Mouse (Mus musculus) mature B cell (primary cell): ENCODE data around the gene Oprl1.

ENCODE experiments used
- in situ Hi-C: fragments of 300-500 bp; cut with MboI; formaldehyde crosslinking; loops from 2 replicates; pipeline ENCODE4 v1.14.3; 2019

Oprl1 gene

DNA sequence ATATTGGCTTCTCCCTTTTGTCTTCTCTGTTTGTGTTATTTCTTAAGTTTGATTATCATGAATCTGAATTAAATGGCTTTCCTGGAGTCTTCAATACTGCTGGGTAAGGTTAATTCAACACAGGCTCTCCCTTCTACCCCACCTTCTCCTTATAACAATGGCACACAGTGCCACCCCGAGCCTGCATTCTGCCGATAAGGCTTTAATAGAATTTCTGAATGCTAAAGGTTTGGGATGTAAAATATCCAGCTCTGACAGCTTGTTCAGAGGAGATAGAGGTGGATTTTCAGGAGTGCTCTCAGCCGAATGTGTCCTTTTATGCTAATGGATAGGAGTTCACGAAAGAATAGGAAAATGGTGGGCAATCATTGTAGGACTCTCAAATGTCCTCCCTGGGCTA, 50.4 kb downstream of the Oprl1 start:
- in situ Hi-C loops, result no loop called here

DNA sequence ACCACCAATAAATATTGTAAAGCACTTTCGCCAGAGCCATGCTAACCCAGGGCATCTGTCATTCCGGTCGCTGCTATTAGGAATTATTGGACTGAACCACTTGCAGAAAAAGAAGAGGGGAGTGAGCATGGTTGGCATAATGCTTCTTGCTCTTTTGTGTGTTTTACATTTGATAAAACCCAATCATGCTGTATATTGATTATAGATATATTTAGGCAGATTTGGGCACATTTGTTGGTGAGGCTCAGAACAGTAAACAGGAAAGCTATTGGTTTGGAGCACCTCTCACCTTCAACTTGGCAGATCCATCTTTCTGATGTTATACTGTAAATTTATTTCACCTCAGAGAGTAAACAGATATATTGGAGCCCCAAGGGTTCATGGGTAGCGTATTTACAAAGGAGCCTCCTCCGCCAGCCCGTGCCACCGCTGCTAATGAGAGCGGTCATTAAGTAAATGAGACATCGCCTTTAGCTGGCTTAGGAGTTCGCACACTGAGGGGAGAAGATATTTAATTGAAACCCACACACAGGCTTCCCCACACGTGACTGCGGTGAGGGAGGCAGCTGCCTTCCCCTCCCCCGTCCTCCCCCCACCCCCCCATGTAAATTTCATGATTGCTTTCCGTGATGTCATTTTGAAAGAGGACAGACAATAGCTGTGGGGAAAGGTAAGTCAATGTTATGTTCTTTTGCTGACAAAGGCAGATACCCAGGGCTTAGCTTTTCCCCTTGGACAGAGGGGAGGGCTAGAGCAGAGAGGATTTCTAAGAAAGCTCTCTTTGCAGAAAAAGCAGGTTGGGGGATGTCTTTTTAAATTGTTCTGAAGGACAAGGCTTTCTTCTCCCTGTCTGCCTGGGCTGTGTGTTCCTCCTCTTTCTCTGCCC, 52.1 kb downstream of the Oprl1 start:
- in situ Hi-C loops, result no loop called here

DNA sequence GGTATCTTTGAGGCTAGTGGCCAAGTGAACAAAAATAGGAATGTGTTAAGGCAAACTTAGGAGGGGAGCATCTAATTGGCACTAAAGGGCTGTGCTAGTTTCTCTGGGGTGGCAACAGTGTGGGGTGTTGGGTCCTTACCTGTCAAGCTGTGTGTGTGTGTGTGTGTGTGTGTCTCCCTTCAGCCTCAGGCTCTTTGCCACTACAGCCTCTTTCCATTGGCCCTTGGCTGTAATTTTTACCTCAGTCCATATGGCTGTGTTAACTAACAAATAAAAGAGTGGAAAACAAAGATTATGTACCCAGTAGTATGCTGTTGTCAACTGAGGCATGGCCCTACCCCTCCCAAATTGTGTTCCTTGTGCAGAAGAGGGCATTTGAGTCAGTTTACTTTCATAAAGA, 53.6 kb downstream of the Oprl1 start:
- in situ Hi-C loops, result no loop called here

DNA sequence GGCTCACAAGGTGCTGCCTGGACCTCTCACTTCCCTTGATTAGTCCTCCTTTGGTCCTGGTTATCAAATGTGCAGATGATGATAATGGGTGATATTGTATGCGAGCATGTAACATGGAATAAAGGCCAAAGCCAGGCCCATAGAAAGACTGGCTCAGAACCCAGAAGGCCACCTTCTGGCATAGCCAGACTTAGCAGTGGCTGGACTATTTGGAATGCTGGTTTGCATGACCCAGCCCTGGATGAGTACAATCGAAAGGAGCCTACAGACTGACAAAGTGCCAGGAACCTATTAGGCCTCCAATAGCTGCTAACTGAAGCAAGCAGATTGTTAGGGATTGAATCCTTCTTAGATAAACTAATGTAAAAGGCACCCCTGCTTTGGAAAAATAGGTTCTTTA, 54.6 kb downstream of the Oprl1 start:
- in situ Hi-C loops, result no loop called here
